Comparison of ENCODE assay signal across 27 mouse cellular contexts in the genomic region with DNA sequence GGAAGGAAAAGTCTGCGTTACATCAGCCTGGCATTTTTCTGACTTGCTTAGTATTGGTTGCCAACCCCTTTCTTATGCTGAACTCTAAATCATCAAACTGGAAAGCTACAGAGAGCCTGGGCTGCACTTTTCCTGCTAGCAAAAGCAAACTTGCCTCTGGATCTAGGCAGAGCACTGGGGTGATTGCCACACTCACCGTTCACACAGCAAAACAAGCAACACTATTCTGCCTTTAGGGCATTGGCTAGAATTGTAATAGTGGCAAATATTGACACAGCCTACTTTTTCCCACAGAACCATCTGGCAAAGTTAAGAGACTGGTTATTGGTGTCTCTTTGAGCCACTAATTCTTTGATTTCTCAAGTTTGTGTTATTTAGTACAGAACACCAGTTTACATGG.
A peak's percentile ranks its signal among the peaks of the same experiment; 100 is the strongest.
DNase-seq lines count a peak whose midpoint lies in the region; ATAC-seq and TF ChIP-seq lines count a peak whose summit lies in the region.
"Had no signal": no experiment of that assay in that cellular context is flagged by ENCODE, and none has a peak within 500 bp of the region (broad histone marks: within the 10 kb centered on the region; RNA-seq: fewer than 3 reads in every experiment).

No protein-coding gene starts in this region.

- no peak for TF ChIP-seq POLR2A in liver, adult 2 months (IDR thresholded peaks at IDR 0.05; ENCODE audit: extremely low read depth, insufficient read depth, low read length)

- no peak for TF ChIP-seq EP300 in lung, postnatal 0 days (IDR thresholded peaks at IDR 0.05)

- DNase-seq in liver, adult 2 months (ENCODE audit: extremely low read depth, low read depth, low spot score), result peak; percentile 95
- DNase-seq in liver, embryonic 11.5 days (ENCODE audit: low spot score), result no peak
- peak; percentile 1 for DNase-seq in lung, postnatal 36 days
- DNase-seq in lung, postnatal 0 days (ENCODE audit: low spot score), result no peak
- peak; percentile 95 for DNase-seq in fat pad, adult 2 months (ENCODE audit: extremely low read depth, low read depth, low spot score)
- DNase-seq in left cerebral cortex, postnatal 25 days (ENCODE audit: low spot score in 2 of 2), result no peak
- no peak for DNase-seq in urinary bladder, adult 2 months (ENCODE audit: low spot score)
- DNase-seq: adrenal gland, adult 2 months; adrenal gland, postnatal 25 days; B cell, adult 2 months; cerebellum, adult 11-12 months; cerebellum, adult 8-10 months; cerebellum, postnatal 10 days; gastrocnemius, postnatal 25 days; heart, adult 2 months; heart, postnatal 14 days; heart, postnatal 4 days had no signal

- H3K79me2 ChIP-seq in liver, adult 2 months (ENCODE audit: control insufficient read depth, insufficient read depth, low read length), result no peaks in the 10 kb centered on the region

- no peak for ATAC-seq in liver, embryonic 11.5 days (replicated peaks; ENCODE audit: low FRiP score)
- no peak for ATAC-seq in lung, postnatal 0 days
- ATAC-seq in intestine, embryonic 16.5 days, result peak; percentile 36; the same call in 1 of the 2 replicates
- ATAC-seq: forebrain, embryonic 15.5 days; hindbrain, postnatal 0 days; Patski had no signal

- no peak overlapping the region for H3K4me2 ChIP-seq in liver, embryonic 11.5 days
- H3K4me2 ChIP-seq in lung, postnatal 0 days (replicated peaks; ENCODE audit: low read depth, low read length), result no peak overlapping the region
- no peak overlapping the region for H3K4me2 ChIP-seq in intestine, embryonic 16.5 days (ENCODE audit: low read depth, low read length)
- H3K4me2 ChIP-seq: forebrain, embryonic 12.5 days; forebrain, embryonic 15.5 days; heart, embryonic 13.5 days; hindbrain, embryonic 14.5 days had no signal

- no peaks in the 10 kb centered on the region for H3K9me3 ChIP-seq in liver, embryonic 11.5 days (ENCODE audit: control insufficient read depth, low read length)
- no peaks in the 10 kb centered on the region for H3K9me3 ChIP-seq in lung, postnatal 0 days (ENCODE audit: low read length)
- H3K9me3 ChIP-seq in intestine, embryonic 16.5 days (ENCODE audit: control insufficient read depth, low read length), result no peaks in the 10 kb centered on the region
- H3K9me3 ChIP-seq: forebrain, embryonic 12.5 days; forebrain, embryonic 15.5 days; G1E; heart, embryonic 10.5 days; heart, embryonic 13.5 days had no signal

- no peaks in the 10 kb centered on the region for H3K27me3 ChIP-seq in liver, adult 2 months (ENCODE audit: control insufficient read depth, insufficient read depth, low read length)
- no peaks in the 10 kb centered on the region for H3K27me3 ChIP-seq in liver, embryonic 11.5 days (replicated peaks; ENCODE audit: control insufficient read depth, insufficient read depth, low read length)
- no peaks in the 10 kb centered on the region for H3K27me3 ChIP-seq in lung, postnatal 0 days (replicated peaks; ENCODE audit: insufficient read depth, low read length)
- H3K27me3 ChIP-seq in intestine, embryonic 16.5 days (replicated peaks; ENCODE audit: control insufficient read depth, insufficient read depth, low read length), result no peaks in the 10 kb centered on the region
- H3K27me3 ChIP-seq: CH12.LX; forebrain, embryonic 12.5 days; forebrain, embryonic 15.5 days; heart, embryonic 13.5 days; Patski had no signal

- no peak overlapping the region for H3K4me3 ChIP-seq in liver, adult 2 months (ENCODE audit: insufficient read depth, low read depth, low read length)
- H3K4me3 ChIP-seq in liver, embryonic 11.5 days (ENCODE audit: low read depth, low read length), result no peak overlapping the region
- H3K4me3 ChIP-seq in lung, postnatal 0 days (ENCODE audit: low read depth, low read length), result no peak overlapping the region
- H3K4me3 ChIP-seq in intestine, embryonic 16.5 days (ENCODE audit: low read length), result no peak overlapping the region
- H3K4me3 ChIP-seq: forebrain, embryonic 12.5 days; forebrain, embryonic 15.5 days; heart, adult 2 months; heart, embryonic 10.5 days; heart, embryonic 13.5 days had no signal

- no peak overlapping the region for H3K27ac ChIP-seq in liver, adult 2 months (replicated peaks; ENCODE audit: insufficient read depth, low read depth, low read length)
- H3K27ac ChIP-seq in liver, embryonic 11.5 days (ENCODE audit: low read depth, low read length), result no peak overlapping the region
- no peak overlapping the region for H3K27ac ChIP-seq in lung, postnatal 0 days (ENCODE audit: low read length)
- H3K27ac ChIP-seq in intestine, embryonic 16.5 days (ENCODE audit: low read length), result no peak overlapping the region
- H3K27ac ChIP-seq: forebrain, embryonic 12.5 days; forebrain, embryonic 15.5 days; heart, adult 2 months; heart, embryonic 10.5 days; heart, embryonic 13.5 days; hindbrain, embryonic 14.5 days; hindbrain, postnatal 0 days had no signal

- WGBS in liver, adult 2 months, result 17% methylated on average over 2 of the region's 2 CpGs
- 77% methylated on average over 2 of the region's 2 CpGs for WGBS in liver, embryonic 11.5 days
- 58% methylated on average over 2 of the region's 2 CpGs for WGBS in lung, postnatal 0 days
- 45% methylated on average over 2 of the region's 2 CpGs for WGBS in intestine, embryonic 16.5 days

- no peak overlapping the region for H3K9ac ChIP-seq in liver, adult 2 months (ENCODE audit: low read depth, low read length)
- no peak overlapping the region for H3K9ac ChIP-seq in liver, embryonic 11.5 days (ENCODE audit: low read depth, low read length)
- no peak overlapping the region for H3K9ac ChIP-seq in lung, postnatal 0 days (replicated peaks; ENCODE audit: low read depth)
- H3K9ac ChIP-seq in intestine, embryonic 16.5 days (ENCODE audit: low read depth, low read length), result no peak overlapping the region
- H3K9ac ChIP-seq: forebrain, embryonic 12.5 days; forebrain, embryonic 15.5 days; heart, embryonic 13.5 days; hindbrain, embryonic 14.5 days had no signal

- no peaks in the 10 kb centered on the region; the same call in 1 of the 2 replicates for H3K4me1 ChIP-seq in liver, adult 2 months (ENCODE audit: control insufficient read depth, insufficient read depth, low read length)
- H3K4me1 ChIP-seq in liver, embryonic 11.5 days (replicated peaks; ENCODE audit: control insufficient read depth, insufficient read depth, low read length), result no peaks in the 10 kb centered on the region
- no peaks in the 10 kb centered on the region for H3K4me1 ChIP-seq in lung, postnatal 0 days (ENCODE audit: insufficient read depth, low read depth, low read length)
- no peaks in the 10 kb centered on the region for H3K4me1 ChIP-seq in intestine, embryonic 16.5 days (ENCODE audit: control insufficient read depth, insufficient read depth, low read length)
- H3K4me1 ChIP-seq: forebrain, embryonic 12.5 days; forebrain, embryonic 15.5 days; heart, embryonic 10.5 days; heart, embryonic 13.5 days had no signal

- no peak for TF ChIP-seq CTCF in liver, adult 2 months (IDR thresholded peaks at IDR 0.05; ENCODE audit: low read depth, low read length)
- TF ChIP-seq CTCF in lung, postnatal 0 days (IDR thresholded peaks at IDR 0.05), result no peak

- intact Hi-C loops in left cerebral cortex, postnatal 25 days (cut with DNase I), result no loop called here

- H3K36me3 ChIP-seq in liver, adult 2 months (ENCODE audit: control insufficient read depth, insufficient read depth, low read length), result no peaks in the 10 kb centered on the region
- H3K36me3 ChIP-seq in liver, embryonic 11.5 days (ENCODE audit: control insufficient read depth, insufficient read depth, low read length), result no peaks in the 10 kb centered on the region
- H3K36me3 ChIP-seq in lung, postnatal 0 days (ENCODE audit: insufficient read depth, low read length), result no peaks in the 10 kb centered on the region
- no peaks in the 10 kb centered on the region for H3K36me3 ChIP-seq in intestine, embryonic 16.5 days (ENCODE audit: control insufficient read depth, insufficient read depth, low read length)
- H3K36me3 ChIP-seq: forebrain, embryonic 12.5 days; forebrain, embryonic 15.5 days; G1E; heart, embryonic 10.5 days; heart, embryonic 13.5 days had no signal

Comparison
In these comparisons a context has a peak if more than half of its experiments do, and no peak if none do; other contexts are left out.
1. DNase-seq: peak in liver, adult 2 months (single experiment), lung, postnatal 36 days (single experiment) and fat pad, adult 2 months (single experiment); none in liver, embryonic 11.5 days (single experiment), lung, postnatal 0 days (single experiment), left cerebral cortex, postnatal 25 days (0 of 2) and urinary bladder, adult 2 months (single experiment).